Comparison of ENCODE assay signal across 1 mouse cellular context in the genomic region with DNA sequence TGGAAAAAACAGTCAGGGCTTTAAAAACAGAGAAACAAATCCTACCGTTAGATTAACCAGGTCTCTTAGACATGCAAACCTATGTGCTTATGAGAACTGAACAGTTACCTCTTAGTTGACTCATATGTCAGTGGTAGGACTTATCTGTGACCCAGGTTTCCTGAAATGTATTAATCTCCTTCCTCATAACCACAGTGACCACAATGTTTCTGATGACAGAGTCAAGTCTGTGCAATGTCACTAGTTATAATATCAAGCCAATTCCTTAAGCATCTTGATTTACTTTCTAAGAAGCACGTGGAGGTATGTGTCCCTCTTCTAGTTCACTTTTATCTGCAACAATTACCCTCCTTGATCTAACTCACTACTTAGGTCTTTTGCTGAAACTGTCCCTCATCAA.
A peak's percentile ranks its signal among the peaks of the same experiment; 100 is the strongest.
TF ChIP-seq lines count a peak whose summit lies in the region.

No protein-coding gene starts in this region.

TF ChIP-seq in MEL, 35 proteins besides CTCF, POLR2A, EP300 and RAD21 (continued from another document):
- peak; percentile 97 for TF ChIP-seq MAFK (IDR thresholded peaks at IDR 0.05; ENCODE audit: borderline replicate concordance, low read depth, low read length)
- TF ChIP-seq GATA1 (IDR thresholded peaks at IDR 0.05; ENCODE audit: low read depth, low read length): peak; percentile 99
- no peak for TF ChIP-seq GABPA (IDR thresholded peaks at IDR 0.05; ENCODE audit: low read depth, low read length)
- peak; percentile 96 for TF ChIP-seq TCF12 (IDR thresholded peaks at IDR 0.05; ENCODE audit: low read depth, low read length)
- TF ChIP-seq ZKSCAN1 (IDR thresholded peaks at IDR 0.05; ENCODE audit: low read depth, low read length): no peak
- peak; percentile 95 for TF ChIP-seq MYB (IDR thresholded peaks at IDR 0.05; ENCODE audit: low read depth, low read length)
- TF ChIP-seq SIN3A (IDR thresholded peaks at IDR 0.05; ENCODE audit: low read length): peak; percentile 96
